Mouse (Mus musculus): ENCODE results near the gene Sla2.
A peak's percentile ranks its signal among the peaks of the same experiment; 100 is the strongest.
"Not testable (repeated sequence)": the region's sequence is repeated elsewhere in the genome, so short reads cannot be mapped to it uniquely, and the experiment has no call there.

The Sla2 gene

DNA sequence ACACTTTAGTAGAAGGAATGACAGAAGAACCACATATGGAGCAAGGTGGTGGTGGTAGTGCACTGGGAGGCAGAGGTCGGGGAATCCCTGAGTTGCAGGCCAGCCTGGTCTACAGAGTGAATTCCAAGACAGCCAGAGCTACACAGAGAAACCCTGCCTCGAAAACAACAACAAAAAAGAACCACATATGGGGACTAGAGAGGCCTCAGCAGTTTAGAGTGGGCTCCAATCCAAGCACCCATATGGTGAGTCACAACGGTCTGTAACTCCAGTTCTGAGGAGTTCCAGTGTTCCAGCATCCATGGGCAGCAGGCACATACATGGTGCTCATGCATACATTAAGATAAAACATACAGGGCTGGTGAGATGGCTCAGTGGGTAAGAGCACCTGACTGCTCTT lies 22.5 kb downstream of the Sla2 start:
- DNase-seq (ENCODE audit: low spot score) = no peak

DNA sequence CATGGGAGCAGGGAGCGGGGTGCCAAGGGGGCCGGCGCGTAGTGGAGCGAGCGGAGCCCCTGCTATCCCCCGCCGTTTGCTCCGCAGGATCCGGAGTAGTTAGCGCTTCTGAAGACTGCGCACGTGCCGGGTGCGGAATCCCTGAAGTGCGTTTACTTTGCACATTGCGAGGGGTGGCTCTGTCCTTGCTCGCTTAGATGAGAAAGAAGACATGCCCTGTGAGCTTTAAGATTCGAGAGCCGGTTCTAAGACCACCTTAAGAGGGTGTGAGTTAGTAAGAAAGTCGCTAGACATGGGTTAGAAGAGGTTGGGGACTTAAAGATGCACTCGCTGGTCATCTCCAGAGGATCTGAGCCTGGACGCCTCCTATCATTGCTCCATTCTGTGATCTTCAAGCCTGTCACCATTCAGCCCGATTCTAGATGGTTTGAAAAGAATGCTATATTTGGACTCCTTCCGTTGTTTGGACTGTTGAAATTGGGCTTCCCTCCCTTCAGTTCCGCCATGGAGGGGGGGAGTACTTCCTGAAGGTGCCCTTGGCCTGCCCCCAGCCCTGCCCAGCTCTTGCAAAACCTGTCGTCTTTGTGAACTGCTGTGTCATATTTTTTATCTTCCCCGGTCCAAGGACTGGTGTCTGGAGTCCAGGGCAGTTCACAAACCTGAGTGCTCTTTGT lies 23.4 kb downstream of the Sla2 start:
- peak; percentile 86 for DNase-seq (ENCODE audit: low spot score)

DNA sequence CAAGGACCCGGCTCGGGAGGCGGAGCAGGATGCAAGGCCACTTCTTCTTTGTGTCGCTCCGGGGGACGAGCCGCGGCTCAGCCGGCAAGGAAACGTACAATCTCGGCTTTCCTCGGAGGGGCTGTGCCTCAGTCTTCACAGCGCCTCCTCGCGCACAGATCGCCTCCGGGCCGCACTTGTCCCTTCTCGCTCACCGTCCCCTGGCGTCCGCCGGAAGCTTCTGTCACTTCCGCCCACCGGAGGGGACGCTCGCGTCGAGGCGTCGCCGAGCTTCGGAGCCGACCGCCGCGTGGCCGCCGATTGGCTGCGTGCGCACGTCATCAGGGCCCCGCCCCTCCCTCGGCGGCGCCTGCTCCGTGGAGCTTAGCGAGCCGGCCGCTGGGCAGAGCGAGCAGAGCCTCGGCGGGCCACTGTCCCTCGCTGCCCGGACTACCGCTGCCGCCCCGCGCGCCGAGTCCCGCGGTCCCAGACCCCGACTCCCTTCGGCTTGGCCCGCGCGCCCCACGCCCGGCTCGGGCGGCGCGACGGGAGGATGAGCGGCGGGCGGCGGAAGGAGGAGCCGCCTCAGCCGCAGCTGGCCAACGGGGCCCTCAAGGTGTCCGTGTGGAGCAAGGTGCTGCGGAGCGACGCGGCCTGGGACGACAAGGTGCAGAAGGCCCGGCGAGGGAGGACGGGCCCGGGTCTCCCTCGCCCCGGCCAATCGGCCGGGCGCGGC lies 24.1 kb downstream of the Sla2 start, which contains the start of gene Rab5if:
Rab5if (plus strand) TSS at position 357 of the 715 bp plus-strand sequence.
- DNase-seq (ENCODE audit: low spot score) = peak; percentile 98

DNA sequence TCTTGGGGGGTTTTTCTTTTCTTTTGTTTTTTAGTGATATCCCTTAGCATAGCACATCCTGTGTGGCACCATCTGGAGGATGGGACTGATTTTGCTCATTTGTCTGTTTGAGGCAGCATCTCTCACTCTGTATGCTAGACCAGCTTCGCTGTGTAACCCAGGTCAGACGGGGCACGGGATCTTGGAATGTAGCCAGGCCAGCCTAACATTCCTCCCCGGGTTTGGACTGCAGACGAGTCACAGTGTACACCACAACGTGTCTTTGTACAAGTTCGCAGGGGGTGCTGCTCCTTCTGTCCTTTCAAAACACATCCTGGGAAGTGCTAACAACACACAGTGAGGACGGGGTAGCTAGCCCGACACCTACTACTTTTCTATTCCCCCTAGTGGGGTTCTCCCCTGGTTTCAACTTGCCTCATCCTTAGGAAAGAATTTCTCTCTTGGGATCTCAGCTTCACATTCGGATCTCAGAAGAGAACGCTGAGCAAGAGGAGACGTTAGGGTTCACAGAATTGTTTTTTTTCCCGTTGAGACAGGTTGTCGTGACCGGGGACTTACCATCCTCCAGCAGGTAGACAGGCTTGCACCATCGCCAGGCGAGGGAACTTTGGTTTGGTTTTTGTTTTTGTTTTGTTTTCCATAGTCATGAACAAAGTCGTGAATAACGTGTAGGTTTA lies 24.8 kb downstream of the Sla2 start:
- DNase-seq (ENCODE audit: low spot score) = peak; percentile 15

DNA sequence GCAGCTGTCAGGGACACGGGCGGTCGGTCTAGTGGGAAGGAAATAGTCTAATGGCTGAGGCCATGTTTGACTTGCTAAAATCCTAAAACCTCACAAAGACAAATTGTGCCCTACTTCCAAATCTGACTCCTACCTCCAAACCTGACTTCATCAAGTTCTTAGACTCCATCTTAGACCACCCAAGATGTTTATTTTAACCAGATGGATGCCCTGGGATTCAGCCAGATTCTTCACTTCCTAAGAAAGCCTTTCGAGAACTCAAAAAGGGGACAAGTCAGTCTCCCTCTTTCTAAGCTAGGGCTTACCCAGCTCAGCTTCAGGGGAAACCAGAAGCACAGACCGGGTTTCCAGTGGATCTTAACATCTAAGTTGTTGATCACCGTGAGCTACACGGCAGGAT lies 28.3 kb downstream of the Sla2 start:
- no peak for DNase-seq (ENCODE audit: low spot score)

DNA sequence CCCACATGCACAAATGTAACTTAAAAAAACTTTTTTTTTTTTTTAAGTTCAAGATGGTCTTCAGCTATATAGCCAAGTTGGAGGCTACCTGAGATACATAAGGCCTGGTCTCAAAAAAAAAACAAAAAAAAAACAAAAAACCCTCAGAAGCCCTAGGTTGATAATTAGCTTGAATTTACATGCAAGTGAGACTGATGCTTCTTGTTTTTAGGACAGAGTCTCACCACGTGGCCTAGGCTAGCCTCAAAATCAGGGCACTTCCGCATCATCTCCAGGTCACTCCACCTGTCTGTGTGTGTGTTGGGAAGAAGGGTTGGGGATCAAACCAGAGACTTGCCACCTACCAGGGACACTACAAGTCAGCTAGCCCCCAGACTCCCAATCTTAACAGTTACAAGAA lies 29.2 kb downstream of the Sla2 start, which contains the start of gene 4930518I15Rik:
4930518I15Rik (minus strand) TSS at position 112 of the 400 bp plus-strand sequence.
- no peak for DNase-seq (ENCODE audit: low spot score)

DNA sequence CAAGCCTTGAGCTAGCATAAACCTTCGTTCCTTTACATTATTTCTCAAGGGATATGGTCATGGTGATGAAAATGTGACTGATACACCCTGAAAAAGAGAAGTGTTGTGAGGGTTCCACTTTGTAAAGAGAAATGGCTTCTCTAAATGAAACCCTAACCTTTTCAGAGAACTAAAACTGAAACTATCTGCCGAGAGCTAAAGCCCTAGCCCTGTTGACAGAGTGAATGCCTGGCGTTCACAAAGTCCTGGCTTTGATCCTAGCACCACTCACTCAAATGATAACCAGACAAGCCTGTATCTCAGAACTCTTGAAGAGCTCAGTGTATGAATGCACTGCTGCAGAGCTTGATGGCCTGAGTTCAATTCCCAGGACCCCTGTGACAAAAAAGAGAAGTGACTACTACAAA lies 29.6 kb downstream of the Sla2 start:
- DNase-seq (ENCODE audit: low spot score) = peak; percentile 15

DNA sequence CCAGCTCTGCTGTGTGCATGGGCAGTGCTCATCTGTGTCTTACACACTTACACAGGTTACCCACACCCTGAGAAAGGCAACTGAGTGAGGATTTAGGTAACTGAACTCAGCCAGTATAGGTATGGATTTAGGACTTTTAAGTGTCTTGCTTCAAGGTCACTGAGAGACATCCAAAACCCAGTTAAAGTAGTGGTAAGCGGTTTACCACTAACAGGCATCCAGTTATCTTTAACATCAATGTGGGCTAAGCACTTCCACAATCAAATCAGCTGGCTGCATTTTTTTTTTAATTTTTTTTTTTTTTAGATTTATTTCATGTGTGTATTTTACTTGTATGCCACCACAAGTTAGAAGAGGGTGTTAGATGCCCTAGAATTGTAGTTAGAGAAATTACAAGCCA lies 30.7 kb downstream of the Sla2 start:
- DNase-seq (ENCODE audit: low spot score) = no peak

DNA sequence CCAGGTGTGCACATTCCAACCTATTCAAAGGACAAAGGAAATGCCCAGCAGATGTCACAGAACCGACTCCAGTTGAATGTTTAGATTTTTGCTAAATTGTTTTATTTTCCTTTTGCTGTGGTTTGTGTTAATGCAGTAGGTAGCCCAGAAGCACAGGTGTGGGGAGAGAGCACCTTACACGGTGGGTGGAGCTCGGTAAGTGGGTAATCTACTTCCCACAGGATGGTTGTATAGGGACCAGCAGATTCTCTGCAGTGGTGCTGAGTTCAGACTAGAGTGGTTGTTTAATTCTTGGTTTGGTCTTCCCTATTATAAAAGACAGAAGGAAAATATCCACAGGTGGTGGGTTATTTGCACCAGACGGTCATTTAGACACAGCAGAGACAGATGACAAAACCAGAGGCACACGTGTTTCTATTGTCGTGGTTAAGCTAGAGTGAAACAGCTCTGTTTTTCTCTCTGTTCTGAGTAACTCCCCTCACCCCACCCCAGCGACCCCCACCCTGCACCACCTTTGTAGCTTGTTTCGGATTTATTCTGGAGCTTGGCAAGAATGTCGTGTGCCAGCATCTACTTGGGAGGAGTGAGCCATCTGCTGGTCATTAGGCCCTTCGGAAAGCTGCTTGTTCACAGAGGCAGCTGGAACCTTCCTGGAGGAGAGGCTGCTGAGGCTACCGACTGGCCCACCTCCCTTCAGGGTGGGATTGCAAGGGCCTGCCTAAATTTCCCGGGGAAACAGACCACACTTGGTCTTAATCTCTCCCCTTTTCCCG lies 32.8 kb downstream of the Sla2 start:
- DNase-seq (ENCODE audit: low spot score) = peak; percentile 54

DNA sequence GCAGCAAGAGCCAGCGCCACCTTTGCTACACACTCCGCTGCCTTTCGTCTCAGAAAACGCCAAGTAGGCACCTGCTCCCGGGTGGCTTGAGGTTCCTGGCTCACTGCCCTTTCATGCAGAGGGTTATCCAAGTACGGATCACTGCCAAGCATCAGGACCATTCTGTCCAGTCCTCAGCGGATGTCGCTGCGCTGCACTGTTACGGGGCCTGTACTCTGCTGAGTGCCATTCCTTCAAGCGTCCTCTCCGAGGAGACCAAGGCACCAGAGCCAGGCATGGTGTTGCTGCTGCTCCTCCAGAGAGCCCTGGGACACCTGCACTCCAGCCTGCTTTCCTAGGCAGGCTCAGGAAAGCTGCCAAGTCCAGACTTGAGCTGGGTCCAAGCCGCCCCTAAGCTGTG lies 33.4 kb downstream of the Sla2 start:
- not testable (repeated sequence) for DNase-seq (ENCODE audit: low spot score)

DNA sequence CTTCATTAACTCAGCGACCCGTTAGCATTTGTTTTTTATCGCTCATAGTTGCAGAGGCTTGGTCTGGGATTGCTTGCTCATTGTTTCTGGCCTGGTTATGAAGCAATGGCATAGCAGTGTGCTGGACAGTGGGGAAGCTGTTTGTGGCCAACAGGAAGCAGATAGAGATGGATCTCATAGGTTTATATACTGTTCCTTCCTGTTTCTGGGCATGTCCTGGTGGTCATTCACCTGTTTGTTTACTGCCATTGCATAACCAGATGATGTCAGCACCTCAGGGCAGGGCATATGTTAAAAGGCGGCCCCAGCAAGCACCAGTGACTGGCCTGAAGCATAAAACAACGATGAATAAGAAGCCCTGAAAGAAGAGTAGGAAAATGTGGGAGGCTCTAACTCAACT lies 36.5 kb downstream of the Sla2 start:
- DNase-seq (ENCODE audit: low spot score) = peak; percentile 24

DNA sequence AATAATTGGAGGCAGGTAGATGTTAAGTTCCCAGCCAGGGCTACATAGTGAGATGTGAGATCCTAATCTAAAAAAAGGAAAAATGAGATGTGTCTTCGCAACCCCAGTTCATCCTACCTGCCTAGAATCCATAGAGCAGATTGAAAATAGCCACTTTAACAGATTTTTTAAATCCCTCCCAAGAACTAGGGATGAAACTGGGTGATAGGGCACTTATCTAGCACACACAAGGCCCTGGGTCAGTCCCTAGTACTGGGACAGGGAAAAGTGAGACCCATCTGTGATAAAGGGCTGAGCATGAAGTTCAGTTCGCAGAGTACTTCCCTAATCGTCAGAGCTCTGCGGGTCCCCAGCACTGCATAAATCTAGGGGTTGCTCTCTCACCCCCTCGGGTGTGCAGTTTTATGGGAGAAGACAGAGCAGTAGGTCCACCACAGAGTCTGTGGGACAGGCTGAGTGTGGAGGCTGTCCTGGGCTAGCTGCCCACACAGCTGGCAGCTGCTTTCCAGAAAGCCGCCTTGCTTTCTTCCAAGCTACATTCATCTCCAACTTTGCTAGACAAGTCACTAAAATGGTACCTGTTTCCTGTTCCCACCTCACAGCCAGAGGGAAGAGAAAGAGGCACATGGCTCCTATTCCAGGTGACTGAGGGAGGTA lies 38.3 kb downstream of the Sla2 start:
- DNase-seq (ENCODE audit: low spot score) = no peak

DNA sequence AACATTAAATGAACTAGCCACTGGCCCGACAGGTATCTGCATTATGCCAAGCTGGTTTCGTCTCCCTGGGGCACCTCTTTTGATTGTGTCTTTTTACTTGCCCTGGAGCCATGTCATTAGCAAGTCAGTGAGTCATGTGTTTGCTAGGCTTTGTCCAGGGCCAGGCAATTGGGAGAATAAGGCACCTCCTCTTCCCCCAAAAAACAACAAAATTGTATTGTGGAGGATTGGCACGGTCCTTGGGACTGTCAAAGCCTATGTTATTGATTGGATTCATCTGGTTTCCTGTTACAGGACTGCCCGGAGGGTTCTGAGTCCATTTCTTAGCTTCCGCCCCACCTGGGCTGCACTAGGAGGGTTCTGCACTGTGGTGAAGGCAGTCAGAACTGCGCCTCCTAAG lies 39.3 kb downstream of the Sla2 start:
- no peak for DNase-seq (ENCODE audit: low spot score)

DNA sequence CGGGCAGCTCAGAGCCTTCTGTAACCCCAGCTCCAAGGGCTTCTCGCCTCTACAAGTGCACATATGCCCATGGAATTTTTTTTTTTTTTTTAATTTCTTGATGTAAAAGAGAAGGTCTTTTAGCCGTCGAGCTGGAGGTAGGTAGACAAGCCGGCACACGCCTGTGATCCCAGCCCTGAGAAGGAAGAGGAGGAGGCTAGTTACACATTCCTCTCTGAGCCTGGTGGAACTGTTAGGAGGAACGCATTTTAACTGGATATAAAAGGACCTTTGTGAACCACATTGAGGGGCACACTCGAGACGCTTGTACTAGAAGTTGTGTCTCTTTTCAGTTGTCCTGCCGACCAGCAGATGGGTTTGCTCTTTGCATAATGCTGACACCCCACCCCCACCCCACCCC lies 42.3 kb downstream of the Sla2 start:
- DNase-seq (ENCODE audit: low spot score) = no peak

DNA sequence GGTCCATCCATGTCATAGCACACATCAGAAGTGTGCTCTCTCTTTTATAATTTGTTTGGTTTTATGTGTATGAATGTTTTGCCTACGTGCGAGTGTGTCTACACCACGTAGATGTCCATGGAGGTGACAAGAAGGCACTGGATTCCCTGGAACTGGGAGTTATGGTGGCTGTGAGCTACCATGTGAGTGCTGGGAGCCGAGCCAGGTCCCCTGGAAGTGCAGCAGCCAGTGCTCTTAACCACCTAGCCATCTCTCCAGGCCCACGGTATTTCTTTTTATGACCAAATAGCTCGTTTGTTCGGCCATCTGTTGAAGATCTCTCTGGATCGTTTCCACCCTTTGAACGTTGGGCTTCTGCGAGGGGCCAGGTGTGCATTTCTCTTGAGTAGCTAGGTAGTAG lies 43.7 kb downstream of the Sla2 start:
- no peak for DNase-seq (ENCODE audit: low spot score)

DNA sequence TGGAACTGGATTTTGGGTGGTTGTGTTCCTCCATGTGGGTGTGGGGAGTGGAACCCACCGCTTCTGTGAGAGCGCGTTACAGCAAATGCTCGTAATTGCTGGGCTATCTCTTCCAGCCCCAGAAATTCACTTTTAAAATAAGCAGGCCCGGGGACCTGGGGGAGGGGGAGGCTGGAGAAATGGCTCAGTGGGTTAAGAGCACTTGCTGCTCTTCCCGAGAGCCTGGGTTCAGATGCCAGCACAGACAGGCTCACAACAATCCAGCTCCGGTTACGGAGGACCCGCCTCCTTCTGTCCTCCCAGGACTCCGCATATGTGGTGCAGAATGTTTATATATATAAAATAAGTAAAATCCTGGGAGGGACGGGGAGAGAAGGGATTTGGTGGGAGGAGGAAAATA lies 44.3 kb downstream of the Sla2 start:
- no peak for DNase-seq (ENCODE audit: low spot score)

DNA sequence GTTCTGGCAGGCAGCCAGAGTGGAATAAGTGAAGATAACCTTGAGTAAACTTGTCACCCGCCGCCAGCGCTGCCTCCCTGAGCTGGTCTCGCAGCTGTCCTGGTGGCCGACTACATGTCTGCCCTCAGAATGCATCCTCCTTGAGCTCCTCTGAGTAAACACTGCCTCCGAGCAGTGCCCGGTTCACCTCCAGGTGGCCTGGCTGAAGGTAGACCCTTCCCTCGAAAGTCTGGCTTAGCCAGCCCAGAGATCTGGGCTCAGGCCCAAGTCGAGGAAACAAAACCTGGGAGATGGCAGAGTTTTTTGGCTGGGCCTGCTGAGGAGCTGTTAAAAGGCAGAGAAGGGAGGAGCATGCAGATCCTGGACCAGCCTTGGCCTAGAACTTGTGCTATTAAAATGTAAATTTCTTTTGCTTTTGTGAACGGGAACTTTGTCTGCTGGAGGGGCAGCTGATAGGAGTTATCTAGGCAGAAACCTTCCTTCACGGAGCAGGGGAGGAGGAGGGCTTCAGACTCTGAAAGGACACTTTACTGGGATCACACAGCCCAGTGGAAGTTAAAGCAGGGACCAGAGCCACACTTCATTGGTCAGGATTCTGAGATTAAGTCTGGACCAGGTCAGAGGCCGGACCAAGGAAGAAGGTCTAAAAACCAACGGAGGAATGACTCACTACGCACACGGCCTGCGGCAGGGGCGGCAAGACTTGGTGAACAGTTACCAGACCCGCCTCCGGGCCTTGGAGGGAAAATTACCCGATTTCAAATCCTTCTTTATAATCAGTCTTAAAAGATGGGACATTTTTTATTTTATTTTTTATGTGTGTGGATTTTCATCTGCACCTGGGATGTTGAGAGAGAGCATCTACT lies 44.9 kb downstream of the Sla2 start:
- DNase-seq (ENCODE audit: low spot score) = peak; percentile 20

DNA sequence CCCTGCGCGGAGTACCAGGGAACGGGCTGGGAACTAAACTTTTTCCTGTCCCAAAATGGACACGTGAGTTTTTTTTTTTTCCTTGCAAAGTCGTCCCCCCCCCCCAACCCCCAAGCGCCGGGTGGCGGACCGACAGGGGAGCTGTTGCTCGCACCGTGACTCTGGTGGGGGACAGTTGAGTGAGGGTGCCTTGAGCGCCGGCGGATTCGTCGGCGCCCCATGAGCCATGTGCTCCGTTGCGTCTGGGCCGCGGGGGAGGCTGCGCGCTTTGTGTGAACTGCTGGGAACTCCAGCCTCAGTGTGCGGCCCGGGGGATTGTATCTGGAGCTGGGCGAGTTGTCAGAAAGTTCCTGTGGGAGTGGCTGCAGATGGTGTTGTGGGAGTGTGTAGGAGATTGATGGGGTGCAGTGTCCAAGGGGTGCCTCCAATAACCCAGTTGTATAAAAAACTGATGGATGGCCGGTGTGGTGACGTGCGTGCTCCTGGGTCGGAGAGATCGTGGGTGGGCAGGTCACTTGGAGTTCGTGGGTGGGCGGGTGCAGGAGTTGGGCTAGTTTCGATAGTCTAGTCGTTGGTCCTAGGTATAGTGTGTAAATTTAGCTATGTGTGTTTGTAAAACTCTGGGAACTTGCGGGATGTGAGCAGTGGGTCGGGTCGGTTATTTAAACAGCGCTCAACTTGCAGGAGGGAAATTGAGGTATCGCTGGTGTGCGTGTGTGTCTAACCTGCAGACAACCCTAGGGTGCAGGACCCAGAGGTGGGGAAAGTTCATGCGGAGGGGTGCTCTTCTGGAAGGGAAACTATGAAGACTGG lies 45.8 kb downstream of the Sla2 start:
- peak; percentile 32 for DNase-seq (ENCODE audit: low spot score)

DNA sequence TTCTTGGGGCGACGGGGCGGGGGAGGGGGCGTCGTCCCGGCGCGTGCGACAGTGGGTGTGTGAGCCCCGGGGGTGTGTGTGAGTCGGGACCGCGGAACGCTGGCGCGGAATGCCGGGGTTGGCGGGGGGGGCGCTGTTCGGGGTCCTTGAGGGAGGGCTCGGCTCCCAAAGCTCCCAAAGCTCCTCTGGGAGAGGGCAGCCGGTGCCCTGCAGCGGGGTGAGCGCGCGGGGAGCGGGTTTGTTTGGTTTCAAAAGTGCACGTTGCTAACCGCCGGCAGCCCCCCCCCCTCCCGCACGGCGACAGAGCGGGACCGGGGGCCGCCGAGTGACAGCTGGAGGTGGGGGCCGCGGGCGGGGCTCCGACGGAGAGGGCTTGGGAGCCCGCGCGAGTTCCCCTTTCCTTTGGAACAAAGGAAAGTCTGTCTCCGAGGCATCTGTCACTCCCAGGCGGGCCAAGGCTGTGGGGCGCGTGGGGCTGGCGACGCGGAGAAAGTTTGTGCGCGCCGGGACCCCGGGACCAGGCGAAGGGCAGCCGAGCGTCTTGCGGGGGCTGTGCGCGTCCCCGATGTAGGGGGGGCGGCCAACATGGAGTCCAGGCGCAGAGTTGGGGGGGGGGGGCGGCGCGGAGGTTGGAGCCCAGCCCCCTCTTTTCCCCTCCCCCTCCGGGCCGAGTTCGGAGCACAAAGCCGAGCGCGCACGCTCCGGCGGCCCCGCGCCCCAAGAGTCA lies 46.5 kb downstream of the Sla2 start:
- peak; percentile 11 for DNase-seq (ENCODE audit: low spot score)

Data from lung, postnatal 25 days (tissue).